Mouse (Mus musculus) stomach, embryonic 16.5 days (tissue): ENCODE results near the gene Atp6ap2. TPM values are rescaled to one million over a fixed set of nuclear protein-coding genes. Genes with fewer than 3 reads are reported as not detected.
"Not testable (repeated sequence)": the region's sequence is repeated elsewhere in the genome, so short reads cannot be mapped to it uniquely, and the experiment has no call there.

Experiments
- ATAC-seq: fragments of 200-750 bp; cut with Nextera tagmentation; 2 replicates; pipeline ENCODE4 v1.8.0; 2017; ENCODE audit warnings: moderate number of reproducible peaks, moderate TSS enrichment; ENCODE audit not compliant: insufficient read depth, low FRiP score
- H3K27ac ChIP-seq: fragments of 300-500 bp; sonication (generic); 2 replicates; pipeline ENCODE4 v1.5.1; 2014; ENCODE audit warnings: low read length
- H3K27me3 ChIP-seq: fragments of 300-500 bp; sonication (generic); 2 replicates; pipeline ENCODE4 v1.6.1; 2014; ENCODE audit warnings: low read length, control low read depth, mixed read lengths; ENCODE audit not compliant: control insufficient read depth, insufficient read depth
- H3K36me3 ChIP-seq: fragments of 300-500 bp; sonication (generic); 2 replicates; pipeline ENCODE4 v1.6.1; 2014; ENCODE audit warnings: low read length; ENCODE audit not compliant: control insufficient read depth, insufficient read depth
- H3K4me1 ChIP-seq: fragments of 300-500 bp; sonication (generic); 2 replicates; pipeline ENCODE4 v1.6.1; 2014; ENCODE audit warnings: low read length, control low read depth, mixed read lengths; ENCODE audit not compliant: control insufficient read depth, insufficient read depth
- H3K4me2 ChIP-seq: fragments of 300-500 bp; sonication (generic); 2 replicates; pipeline ENCODE4 v1.6.1; 2014; ENCODE audit warnings: low read depth, low read length, mixed read lengths
- H3K4me3 ChIP-seq: fragments of 300-500 bp; sonication (generic); replicated peaks from 2 replicates; pipeline ENCODE4 v1.5.1; 2014; ENCODE audit warnings: mild to moderate bottlenecking, low read length
- H3K9ac ChIP-seq: fragments of 300-500 bp; sonication (generic); 2 replicates; pipeline ENCODE4 v1.6.1; 2014; ENCODE audit warnings: low read length
- H3K9me3 ChIP-seq: fragments of 300-500 bp; sonication (generic); replicated peaks from 2 replicates; pipeline ENCODE4 v1.6.1; 2016; ENCODE audit warnings: low read length, control low read depth; ENCODE audit not compliant: control insufficient read depth
- WGBS: fragments of 180-500 bp; shearing (Covaris S2); extraction: QIAGEN DNeasy Blood & Tissue Kit; methylation state at CpG from one replicate; pipeline ENCODE4 v1.1.7; 2014; 5-methylcytosine and 5-hydroxymethylcytosine counted together
- polyA plus RNA-seq: library from polyadenylated mRNA; unstranded; fragments of >200 nt; fragmentation: Nextera tagmentation; extraction: Ambion mirVana; gene quantifications from 2 replicates; pipeline ENCODE4 v1.2.1, GENCODE M21; 2015

Atp6ap2 gene
- polyA plus RNA-seq, 1 experiment from 2014 or later = 125 TPM

- H3K36me3 ChIP-seq = no peaks in the 10 kb centered on the region
- no peak overlapping the region for H3K9ac ChIP-seq
- ATAC-seq = no peak
- no peaks in the 10 kb centered on the region for H3K4me1 ChIP-seq
- no peak overlapping the region for H3K4me3 ChIP-seq
- H3K27ac ChIP-seq = no peak overlapping the region
- H3K9me3 ChIP-seq = no peaks in the 10 kb centered on the region
- H3K27me3 ChIP-seq = no peaks in the 10 kb centered on the region; the same call in 1 of the 2 replicates
- WGBS = 62% methylated on average over 5 of the region's 5 CpGs
- no peak overlapping the region for H3K4me2 ChIP-seq
Measured at GRCm38 (mm10) chrX:12592011-12592410, 4.4 kb downstream of the Atp6ap2 start.

GRCm38 (mm10) chrX:12593824-12594223, 6.2 kb downstream of the Atp6ap2 start:
- H3K4me1 ChIP-seq = no peaks in the 10 kb centered on the region
- ATAC-seq = no peak
- no peaks in the 10 kb centered on the region for H3K9me3 ChIP-seq
- WGBS = 80% methylated on average over 5 of the region's 5 CpGs
- H3K4me2 ChIP-seq = no peak overlapping the region
- no peak overlapping the region for H3K27ac ChIP-seq
- H3K9ac ChIP-seq = no peak overlapping the region
- H3K27me3 ChIP-seq = no peaks in the 10 kb centered on the region; the same call in 1 of the 2 replicates
- H3K4me3 ChIP-seq = no peak overlapping the region
- H3K36me3 ChIP-seq = no peaks in the 10 kb centered on the region

GRCm38 (mm10) chrX:12610541-12610940, 22.9 kb downstream of the Atp6ap2 start:
- not testable (repeated sequence) for H3K27ac ChIP-seq, H3K4me1 ChIP-seq, H3K9me3 ChIP-seq, ATAC-seq, H3K36me3 ChIP-seq, H3K9ac ChIP-seq, H3K4me3 ChIP-seq, H3K4me2 ChIP-seq, H3K27me3 ChIP-seq

- H3K27ac ChIP-seq = no peak overlapping the region
Measured at GRCm38 (mm10) chrX:12611211-12611610, 23.6 kb downstream of the Atp6ap2 start.

GRCm38 (mm10) chrX:12612360-12612759, 24.8 kb downstream of the Atp6ap2 start:
- not testable (repeated sequence) for H3K9me3 ChIP-seq, H3K9ac ChIP-seq, H3K4me2 ChIP-seq, H3K4me1 ChIP-seq, H3K27ac ChIP-seq, H3K27me3 ChIP-seq, H3K4me3 ChIP-seq, ATAC-seq, H3K36me3 ChIP-seq
- 83% methylated on average over 1 of the region's 1 CpGs for WGBS

More at GRCm38 (mm10) chrX:12611211-12611610, 23.6 kb downstream of the Atp6ap2 start:
- no peak overlapping the region for H3K4me3 ChIP-seq
- no peaks in the 10 kb centered on the region for H3K4me1 ChIP-seq
- no peak for ATAC-seq
- WGBS = 58% methylated on average over 2 of the region's 2 CpGs
- no peaks in the 10 kb centered on the region for H3K36me3 ChIP-seq
- H3K9ac ChIP-seq = no peak overlapping the region
- H3K27me3 ChIP-seq = no peaks in the 10 kb centered on the region; the same call in 1 of the 2 replicates
- H3K4me2 ChIP-seq = no peak overlapping the region
- H3K9me3 ChIP-seq = no peaks in the 10 kb centered on the region

GRCm38 (mm10) chrX:12625131-12625530, 37.5 kb downstream of the Atp6ap2 start:
- Histone ChIP-seq H3K9me3 (no peaks in the 10 kb centered on the region), H3K9ac (no peak overlapping the region), H3K27me3 (no peaks in the 10 kb centered on the region), H3K27ac (no peak overlapping the region), H3K36me3 (no peaks in the 10 kb centered on the region), H3K4me1 (no peaks in the 10 kb centered on the region), H3K4me3 (no peak overlapping the region), H3K4me2 (no peak overlapping the region)
- no peak for ATAC-seq
- 89% methylated on average over 4 of the region's 4 CpGs for WGBS

- Histone ChIP-seq H3K36me3 (no peaks in the 10 kb centered on the region), H3K27ac (no peak overlapping the region), H3K9me3 (no peaks in the 10 kb centered on the region), H3K9ac (no peak overlapping the region), H3K4me1 (no peaks in the 10 kb centered on the region), H3K27me3 (no peaks in the 10 kb centered on the region), H3K4me2 (no peak overlapping the region), H3K4me3 (no peak overlapping the region)
- 41% methylated on average over 2 of the region's 2 CpGs for WGBS
- no peak for ATAC-seq
Measured at GRCm38 (mm10) chrX:12644976-12645375, 57.4 kb downstream of the Atp6ap2 start.

GRCm38 (mm10) chrX:12645531-12646304, 58.1 kb downstream of the Atp6ap2 start:
- WGBS = 64% methylated on average over 12 of the region's 12 CpGs

DNA sequence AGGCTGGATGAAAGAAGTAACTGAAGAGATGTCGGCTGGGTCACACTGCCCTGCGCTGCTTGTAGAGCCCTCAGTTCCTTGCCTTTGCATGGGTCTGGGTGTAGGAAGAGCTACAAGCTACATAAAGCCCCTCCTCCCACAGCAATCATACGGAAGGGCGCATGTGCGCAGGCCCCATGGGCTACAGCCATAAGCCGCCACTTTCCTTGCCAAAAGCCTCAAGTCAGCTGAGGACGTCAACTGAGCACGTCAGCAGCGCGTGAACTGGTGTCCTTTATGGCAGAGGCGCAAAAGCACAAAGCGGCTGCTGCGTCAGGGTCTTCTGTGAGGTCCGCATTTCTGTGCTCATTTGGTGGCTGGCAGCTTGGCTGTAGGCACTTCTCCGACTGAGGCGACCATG, 64.3 kb downstream of the Atp6ap2 start:
- no peak overlapping the region for H3K4me2 ChIP-seq
- H3K27ac ChIP-seq = no peak overlapping the region
- 90% methylated on average over 16 of the region's 16 CpGs for WGBS
- H3K36me3 ChIP-seq = no peaks in the 10 kb centered on the region
- no peak overlapping the region for H3K9ac ChIP-seq
- no peaks in the 10 kb centered on the region for H3K9me3 ChIP-seq
- H3K27me3 ChIP-seq = no peaks in the 10 kb centered on the region
- ATAC-seq = no peak
- H3K4me1 ChIP-seq = no peaks in the 10 kb centered on the region
- no peak overlapping the region for H3K4me3 ChIP-seq

More at GRCm38 (mm10) chrX:12645531-12646304, 58.1 kb downstream of the Atp6ap2 start:
- H3K9ac ChIP-seq = no peak overlapping the region
- no peaks in the 10 kb centered on the region for H3K9me3 ChIP-seq
- no peaks in the 10 kb centered on the region for H3K4me1 ChIP-seq
- H3K27ac ChIP-seq = no peak overlapping the region
- ATAC-seq = no peak
- no peak overlapping the region for H3K4me3 ChIP-seq
- H3K27me3 ChIP-seq = no peaks in the 10 kb centered on the region
- no peak overlapping the region for H3K4me2 ChIP-seq
- H3K36me3 ChIP-seq = no peaks in the 10 kb centered on the region
